Mouse (Mus musculus): ENCODE data around the gene Slc6a11. TPM values are rescaled to one million over a fixed set of nuclear protein-coding genes. Genes with fewer than 3 reads are reported as not detected.
A peak's percentile ranks its signal among the peaks of the same experiment; 100 is the strongest.

Slc6a11 gene
- polyA plus RNA-seq, 1 experiment, result 216 TPM

GRCm38 (mm10) chr6:114216741-114217414 is 85.8 kb downstream of the Slc6a11 start:
- WGBS, result 44% methylated on average over 13 of the region's 13 CpGs
- H3K27ac ChIP-seq (ENCODE audit: insufficient read depth, low read length), result no peak overlapping the region
- no peaks in the 10 kb centered on the region; the same call in 1 of the 2 replicates for H3K4me1 ChIP-seq (ENCODE audit: control insufficient read depth, insufficient read depth, low read length)
- no peaks in the 10 kb centered on the region for H3K27me3 ChIP-seq (ENCODE audit: control insufficient read depth, insufficient read depth, low read length)
- H3K4me3 ChIP-seq (replicated peaks; ENCODE audit: insufficient read depth, low read depth, low read length), result no peak overlapping the region
- no peak for DNase-seq
- no peak for TF ChIP-seq CTCF (IDR thresholded peaks at IDR 0.05; ENCODE audit: borderline replicate concordance, insufficient read depth, low read depth, low read length)
- TF ChIP-seq POLR2A (IDR thresholded peaks at IDR 0.05; ENCODE audit: borderline replicate concordance, insufficient read depth, low read length), result no peak

GRCm38 (mm10) chr6:114224399-114224798 is 93.4 kb downstream of the Slc6a11 start:
- DNase-seq, result peak; percentile 15 to 36
- no peak overlapping the region for H3K27ac ChIP-seq (ENCODE audit: insufficient read depth, low read length)
- no peaks in the 10 kb centered on the region for H3K4me1 ChIP-seq (ENCODE audit: control insufficient read depth, insufficient read depth, low read length)
- no peaks in the 10 kb centered on the region for H3K27me3 ChIP-seq (ENCODE audit: control insufficient read depth, insufficient read depth, low read length)
- no peak overlapping the region for H3K4me3 ChIP-seq (replicated peaks; ENCODE audit: insufficient read depth, low read depth, low read length)
- TF ChIP-seq CTCF (IDR thresholded peaks at IDR 0.05; ENCODE audit: borderline replicate concordance, insufficient read depth, low read depth, low read length) (peak; percentile 58), POLR2A (IDR thresholded peaks at IDR 0.05; ENCODE audit: borderline replicate concordance, insufficient read depth, low read length) (no peak)
- 19% methylated on average over 4 of the region's 4 CpGs for WGBS

- H3K4me1 ChIP-seq (ENCODE audit: control insufficient read depth, insufficient read depth, low read length), result no peaks in the 10 kb centered on the region
- H3K27ac ChIP-seq (ENCODE audit: insufficient read depth, low read length), result no peak overlapping the region
- WGBS, result 29% methylated on average over 2 of the region's 2 CpGs
- no peak overlapping the region for H3K4me3 ChIP-seq (replicated peaks; ENCODE audit: insufficient read depth, low read depth, low read length)
- no peak for TF ChIP-seq CTCF (IDR thresholded peaks at IDR 0.05; ENCODE audit: borderline replicate concordance, insufficient read depth, low read depth, low read length)
- no peak for TF ChIP-seq POLR2A (IDR thresholded peaks at IDR 0.05; ENCODE audit: borderline replicate concordance, insufficient read depth, low read length)
- no peak for DNase-seq
- H3K27me3 ChIP-seq (ENCODE audit: control insufficient read depth, insufficient read depth, low read length), result no peaks in the 10 kb centered on the region
Observed at GRCm38 (mm10) chr6:114227378-114227777, 96.3 kb downstream of the Slc6a11 start.

- TF ChIP-seq CTCF (IDR thresholded peaks at IDR 0.05; ENCODE audit: borderline replicate concordance, insufficient read depth, low read depth, low read length) (no peak), POLR2A (IDR thresholded peaks at IDR 0.05; ENCODE audit: borderline replicate concordance, insufficient read depth, low read length) (no peak)
- no peak overlapping the region for H3K27ac ChIP-seq (ENCODE audit: insufficient read depth, low read length)
- H3K27me3 ChIP-seq (ENCODE audit: control insufficient read depth, insufficient read depth, low read length), result no peaks in the 10 kb centered on the region
- no peaks in the 10 kb centered on the region for H3K4me1 ChIP-seq (ENCODE audit: control insufficient read depth, insufficient read depth, low read length)
- no peak overlapping the region for H3K4me3 ChIP-seq (replicated peaks; ENCODE audit: insufficient read depth, low read depth, low read length)
- DNase-seq, result no peak
- WGBS, result 80% methylated on average over 3 of the region's 3 CpGs
Observed at GRCm38 (mm10) chr6:114228196-114228595, 97.2 kb downstream of the Slc6a11 start.

- Histone ChIP-seq H3K27ac (ENCODE audit: insufficient read depth, low read length) (no peak overlapping the region), H3K27me3 (ENCODE audit: control insufficient read depth, insufficient read depth, low read length) (no peaks in the 10 kb centered on the region), H3K4me1 (ENCODE audit: control insufficient read depth, insufficient read depth, low read length) (no peaks in the 10 kb centered on the region; the same call in 1 of the 2 replicates), H3K4me3 (replicated peaks; ENCODE audit: insufficient read depth, low read depth, low read length) (no peak overlapping the region)
- DNase-seq, result no peak
- TF ChIP-seq POLR2A (IDR thresholded peaks at IDR 0.05; ENCODE audit: borderline replicate concordance, insufficient read depth, low read length), result no peak
- no peak for TF ChIP-seq CTCF (IDR thresholded peaks at IDR 0.05; ENCODE audit: borderline replicate concordance, insufficient read depth, low read depth, low read length)
- 43% methylated on average over 5 of the region's 6 CpGs for WGBS
Observed at GRCm38 (mm10) chr6:114238892-114239644, 108.0 kb downstream of the Slc6a11 start.

GRCm38 (mm10) chr6:114245665-114246064 is 114.6 kb downstream of the Slc6a11 start:
- no peak for TF ChIP-seq CTCF (IDR thresholded peaks at IDR 0.05; ENCODE audit: borderline replicate concordance, insufficient read depth, low read depth, low read length)
- TF ChIP-seq POLR2A (IDR thresholded peaks at IDR 0.05; ENCODE audit: borderline replicate concordance, insufficient read depth, low read length), result no peak
- Histone ChIP-seq H3K4me1 (ENCODE audit: control insufficient read depth, insufficient read depth, low read length) (no peaks in the 10 kb centered on the region), H3K27ac (ENCODE audit: insufficient read depth, low read length) (no peak overlapping the region), H3K27me3 (ENCODE audit: control insufficient read depth, insufficient read depth, low read length) (no peaks in the 10 kb centered on the region), H3K4me3 (replicated peaks; ENCODE audit: insufficient read depth, low read depth, low read length) (no peak overlapping the region)
- DNase-seq, result no peak
- 29% methylated on average over 11 of the region's 11 CpGs for WGBS

GRCm38 (mm10) chr6:114250311-114250710 is 119.3 kb downstream of the Slc6a11 start:
- no peak overlapping the region for H3K27ac ChIP-seq (ENCODE audit: insufficient read depth, low read length)
- WGBS, result 7% methylated on average over 5 of the region's 5 CpGs

GRCm38 (mm10) chr6:114254927-114255326 is 123.9 kb downstream of the Slc6a11 start:
- no peak overlapping the region for H3K27ac ChIP-seq (ENCODE audit: insufficient read depth, low read length)
- no peak for TF ChIP-seq POLR2A (IDR thresholded peaks at IDR 0.05; ENCODE audit: borderline replicate concordance, insufficient read depth, low read length)
- no peak for TF ChIP-seq CTCF (IDR thresholded peaks at IDR 0.05; ENCODE audit: borderline replicate concordance, insufficient read depth, low read depth, low read length)
- H3K27me3 ChIP-seq (ENCODE audit: control insufficient read depth, insufficient read depth, low read length), result no peaks in the 10 kb centered on the region
- no peak for DNase-seq
- H3K4me3 ChIP-seq (replicated peaks; ENCODE audit: insufficient read depth, low read depth, low read length), result no peak overlapping the region
- no peaks in the 10 kb centered on the region for H3K4me1 ChIP-seq (ENCODE audit: control insufficient read depth, insufficient read depth, low read length)
- WGBS, result 75% methylated on average over 14 of the region's 14 CpGs

More at GRCm38 (mm10) chr6:114250311-114250710, 119.3 kb downstream of the Slc6a11 start:
- Histone ChIP-seq H3K27me3 (ENCODE audit: control insufficient read depth, insufficient read depth, low read length) (no peaks in the 10 kb centered on the region), H3K4me1 (ENCODE audit: control insufficient read depth, insufficient read depth, low read length) (no peaks in the 10 kb centered on the region), H3K4me3 (replicated peaks; ENCODE audit: insufficient read depth, low read depth, low read length) (no peak overlapping the region)
- peak; percentile 96 for TF ChIP-seq CTCF (IDR thresholded peaks at IDR 0.05; ENCODE audit: borderline replicate concordance, insufficient read depth, low read depth, low read length)
- no peak for TF ChIP-seq POLR2A (IDR thresholded peaks at IDR 0.05; ENCODE audit: borderline replicate concordance, insufficient read depth, low read length)
- peak; percentile 61 to 77 for DNase-seq

All from cerebellum, adult 2 months (tissue).